Mouse (Mus musculus): ENCODE measurements at regions not wholly inside any gene's neighbourhood (a gene's known extent, or its start where the extent isn't known, plus 50 kb on each side); places are given as distances from the start of the nearest gene placed in this dataset.
A peak's percentile ranks its signal among the peaks of the same experiment; 100 is the strongest.
"Not testable (repeated sequence)": the region's sequence is repeated elsewhere in the genome, so short reads cannot be mapped to it uniquely, and the experiment has no call there.

DNA sequence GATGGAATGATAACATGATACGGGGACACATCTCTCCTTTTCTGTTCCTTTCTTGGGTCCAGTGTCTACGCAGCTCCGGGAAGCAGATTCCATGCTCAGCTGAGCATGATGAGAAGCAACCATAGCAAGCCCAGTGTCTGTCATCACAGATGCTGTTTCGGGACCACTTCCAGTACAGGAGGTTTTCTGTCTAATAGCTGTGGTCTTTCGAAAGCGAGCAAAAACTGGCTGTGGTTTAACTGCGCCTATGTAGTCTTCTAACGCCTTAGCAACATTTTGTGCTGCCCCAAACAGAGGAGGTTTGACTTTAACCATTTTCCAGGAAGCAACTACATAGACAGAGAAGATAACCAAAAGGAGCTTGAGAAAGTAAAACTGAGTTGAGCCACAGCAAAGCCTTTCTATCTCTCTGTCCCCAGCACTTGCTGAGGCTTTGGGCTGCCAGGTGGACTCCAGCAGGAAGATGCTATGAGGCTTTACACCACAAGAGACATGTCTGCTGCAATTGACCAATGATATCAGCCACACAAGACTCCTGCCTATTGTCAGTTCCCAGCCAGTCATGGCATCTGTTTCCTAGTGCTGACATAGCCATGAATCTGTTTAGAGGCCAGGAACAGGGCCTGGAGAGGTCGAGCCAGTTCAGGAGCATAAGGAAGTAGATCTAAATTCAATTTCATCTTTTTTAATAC is 95.1 kb downstream of the Stard3nl start:
- DNase-seq = not testable (repeated sequence)

DNA sequence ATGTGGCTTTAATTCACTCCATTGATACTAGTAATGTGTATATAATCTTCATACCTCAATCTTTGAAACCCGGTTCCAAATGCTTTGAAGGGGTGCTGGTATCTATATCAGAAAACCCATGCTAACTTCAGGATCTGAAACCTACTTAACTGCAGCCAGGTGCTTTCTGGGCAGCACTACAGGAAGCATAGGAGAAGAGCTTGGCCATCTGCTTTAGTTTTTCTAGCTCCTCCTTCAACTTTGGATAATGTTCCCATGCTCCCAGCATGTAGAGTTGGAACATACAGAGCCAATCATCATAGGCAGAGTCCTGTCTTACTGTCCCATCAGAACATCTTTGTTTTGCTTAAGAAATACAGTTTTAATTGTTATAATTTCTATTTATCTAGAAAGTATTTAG is 99.3 kb downstream of the Stard3nl start:
- DNase-seq = no peak

DNA sequence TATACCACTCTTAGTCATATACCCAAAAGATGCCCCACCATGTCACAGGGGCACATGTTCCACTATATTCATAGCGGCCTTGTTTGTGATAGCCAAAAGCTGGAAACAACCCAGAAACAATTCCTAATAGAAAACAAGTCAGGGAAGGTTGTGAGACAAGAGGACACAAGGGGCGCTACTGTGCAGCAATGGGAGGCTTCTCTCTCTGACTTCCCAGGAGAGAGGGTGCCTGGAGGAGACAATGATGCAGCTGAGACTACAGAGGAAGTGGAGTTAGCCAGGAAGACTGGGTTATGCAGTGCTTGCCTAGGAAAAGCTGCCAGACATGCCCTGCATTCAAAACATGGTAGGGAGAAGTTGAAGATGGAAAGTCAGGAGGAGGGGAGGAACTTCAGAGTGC is 102.6 kb downstream of the Stard3nl start:
- no peak for DNase-seq

DNA sequence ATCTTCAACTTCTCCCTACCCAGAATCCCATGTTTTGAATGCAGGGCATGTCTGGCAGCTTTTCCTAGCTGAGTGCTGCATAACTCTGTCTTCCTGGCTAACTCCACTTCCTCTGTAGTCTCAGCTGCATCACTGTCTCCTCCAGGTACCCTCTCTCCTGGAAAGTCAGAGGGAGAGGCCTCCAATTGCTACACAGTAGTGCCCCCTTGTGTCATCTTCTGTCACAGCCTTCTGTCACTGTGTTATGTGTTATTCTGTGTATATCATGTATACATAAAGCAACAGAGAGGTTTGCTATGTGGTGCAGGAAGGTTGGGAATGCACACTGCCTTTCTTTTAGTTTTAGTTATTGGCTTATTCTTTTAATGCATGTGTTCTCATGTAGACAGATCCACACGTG is 112.4 kb downstream of the Stard3nl start:
- no peak for DNase-seq

DNA sequence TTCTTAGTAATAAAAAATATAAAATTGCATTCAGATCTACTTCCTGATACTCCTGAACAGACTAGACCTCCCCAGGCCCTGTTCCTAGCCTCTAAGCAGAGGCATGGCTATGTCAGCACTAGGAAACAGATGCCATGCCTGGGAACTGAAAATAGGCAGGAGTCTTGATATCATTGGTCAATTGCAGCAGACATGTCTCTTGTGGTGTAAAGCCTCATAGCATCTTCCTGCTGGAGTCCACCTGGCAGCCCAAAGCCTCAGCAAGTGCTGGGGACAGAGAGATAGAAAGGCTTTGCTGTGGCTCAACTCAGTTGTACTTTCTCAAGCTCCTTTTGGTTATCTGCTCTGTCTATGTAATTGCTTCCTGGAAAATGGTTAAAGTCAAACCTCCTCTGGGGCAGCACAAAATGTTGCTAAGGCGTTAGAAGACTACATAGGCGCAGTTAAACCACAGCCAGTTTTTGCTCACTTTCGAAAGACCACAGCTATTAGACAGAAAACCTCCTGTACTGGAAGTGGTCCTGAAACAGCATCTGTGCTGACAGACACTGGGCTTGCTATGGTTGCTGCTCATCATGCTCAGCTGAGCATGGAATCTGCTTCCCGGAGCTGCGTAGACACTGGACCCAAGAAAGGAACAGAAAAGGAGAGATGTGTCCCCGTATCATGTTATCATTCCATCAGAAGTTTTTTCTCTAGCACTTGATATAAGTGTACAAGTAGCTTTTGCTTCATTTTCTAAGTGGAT is 122.9 kb downstream of the Stard3nl start:
- not testable (repeated sequence) for DNase-seq

DNA sequence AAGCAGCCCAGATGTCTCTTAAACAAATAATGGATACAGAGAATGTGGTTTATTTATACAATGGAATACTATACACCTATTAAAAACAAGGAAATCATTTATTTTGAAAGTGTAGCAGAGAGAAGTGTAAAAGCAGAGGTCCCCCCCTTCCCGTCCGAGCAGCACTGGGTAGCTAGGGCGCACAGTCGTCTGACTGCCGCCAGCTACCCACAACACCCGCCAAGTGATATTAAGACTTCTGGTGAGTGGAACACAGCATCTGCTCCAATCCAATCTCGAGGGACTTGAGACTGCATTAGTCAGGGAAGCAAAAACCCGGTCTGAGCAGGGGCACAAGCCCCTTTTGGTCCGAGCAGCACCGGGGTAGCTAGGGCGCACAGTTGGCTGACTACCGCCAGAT is 130.6 kb downstream of the Stard3nl start:
- DNase-seq = not testable (repeated sequence)

DNA sequence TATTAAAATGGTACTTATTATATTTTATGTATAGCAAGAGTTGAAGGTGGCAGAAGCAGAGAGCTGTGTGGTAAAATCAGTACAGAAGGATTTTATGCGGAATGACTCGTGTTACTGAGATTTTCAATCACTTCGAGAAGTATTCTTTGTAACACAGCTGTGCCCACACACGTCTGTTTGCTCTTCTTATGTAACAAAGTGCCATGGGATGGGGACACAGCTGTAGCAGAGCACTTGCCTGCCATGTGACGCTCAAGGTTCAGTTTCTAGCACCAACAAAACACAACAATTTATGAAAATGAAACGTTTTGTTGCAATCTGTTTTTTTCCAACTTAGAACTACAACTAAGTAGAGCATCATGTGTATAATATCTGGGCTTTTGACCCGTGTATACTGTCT is 149.0 kb downstream of the Stard3nl start:
- not testable (repeated sequence) for DNase-seq

DNA sequence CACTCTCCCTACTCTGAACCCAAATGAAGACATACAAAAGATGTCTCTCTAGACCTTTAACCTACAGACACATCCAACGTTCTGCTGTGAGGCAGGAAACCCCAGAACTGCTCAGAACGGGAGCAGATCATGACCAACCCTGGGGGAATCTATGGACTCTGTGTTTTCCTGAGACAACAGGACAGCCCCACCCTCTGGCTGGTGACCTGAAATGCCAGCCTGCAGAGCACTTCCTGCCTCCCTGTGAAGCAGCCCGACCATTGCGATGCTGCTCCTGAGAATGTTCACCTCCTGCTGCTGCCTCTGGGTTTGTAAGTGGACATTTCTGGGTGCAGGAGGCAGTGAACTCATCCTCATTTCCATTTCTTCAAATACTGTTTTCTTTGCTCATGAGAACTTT is 153.0 kb downstream of the Stard3nl start:
- not testable (repeated sequence) for DNase-seq

DNA sequence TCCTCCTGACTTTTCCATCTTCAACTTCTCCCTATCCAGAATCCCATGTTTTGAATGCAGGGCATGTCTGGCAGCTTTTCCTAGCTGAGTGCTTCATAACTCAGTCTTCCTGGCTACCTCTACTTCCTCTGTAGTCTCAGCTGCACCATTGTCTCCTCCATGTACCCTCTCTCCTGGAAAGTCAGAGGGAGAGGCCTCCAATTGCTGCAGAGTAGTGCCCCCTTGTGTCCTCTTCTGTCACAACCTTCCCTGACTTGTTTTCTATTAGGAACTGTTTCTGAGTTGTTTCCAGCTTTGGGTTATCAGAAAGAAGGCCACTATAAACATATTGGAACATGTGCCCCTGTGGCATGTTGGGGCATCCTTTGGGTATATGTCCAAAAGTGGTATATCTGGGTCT is 159.3 kb downstream of the Stard3nl start:
- DNase-seq = peak; percentile 64

DNA sequence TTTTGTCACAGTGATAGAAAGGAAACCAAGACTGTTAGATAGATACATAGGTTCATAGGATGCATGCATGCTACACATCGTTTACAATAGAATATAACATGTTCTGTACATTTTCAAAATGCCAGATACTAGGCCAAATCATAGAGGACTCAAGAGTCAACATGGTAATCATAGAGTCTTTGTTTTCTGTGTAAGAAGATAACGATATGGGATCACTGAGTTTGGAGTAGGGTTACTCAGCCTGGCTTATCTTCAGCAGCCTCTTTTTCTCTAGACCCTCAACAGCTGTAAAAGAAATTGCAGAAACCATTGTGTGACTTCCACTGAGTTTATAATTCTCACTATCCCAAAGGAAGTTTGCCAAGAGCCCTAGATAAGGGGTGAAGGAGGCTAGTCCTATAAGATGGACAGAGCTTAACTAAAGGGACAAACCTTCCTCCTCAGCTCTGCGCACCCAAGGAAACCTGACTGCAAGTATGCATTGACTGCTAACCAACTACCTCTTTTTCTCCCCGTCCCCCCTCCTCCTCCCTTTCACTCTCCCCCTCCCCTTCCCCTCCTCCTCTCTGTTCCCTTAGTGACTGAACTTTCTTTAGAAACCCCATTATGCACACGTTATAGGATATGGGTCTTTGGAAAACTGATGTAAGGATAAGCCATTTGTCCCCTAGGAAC is 160.8 kb downstream of the Stard3nl start:
- DNase-seq = no peak

DNA sequence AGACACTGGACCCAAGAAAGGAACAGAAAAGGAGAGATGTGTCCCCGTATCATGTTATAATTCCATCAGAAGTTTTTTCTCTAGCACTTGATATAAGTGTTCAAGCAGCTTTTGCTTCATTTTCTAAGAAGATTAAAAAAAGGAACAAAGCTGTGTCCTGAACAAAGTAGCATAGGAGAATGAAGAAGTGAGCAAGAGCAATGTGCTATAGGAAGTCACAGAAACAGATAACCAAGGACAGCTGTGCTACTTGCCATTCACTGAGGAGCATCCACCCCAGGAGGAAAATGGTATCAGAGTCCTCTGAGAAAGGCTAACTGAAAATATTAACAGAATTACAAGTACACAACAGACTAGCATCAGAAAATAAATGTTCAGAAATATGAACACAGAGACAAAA is 175.6 kb downstream of the Stard3nl start:
- not testable (repeated sequence) for DNase-seq

DNA sequence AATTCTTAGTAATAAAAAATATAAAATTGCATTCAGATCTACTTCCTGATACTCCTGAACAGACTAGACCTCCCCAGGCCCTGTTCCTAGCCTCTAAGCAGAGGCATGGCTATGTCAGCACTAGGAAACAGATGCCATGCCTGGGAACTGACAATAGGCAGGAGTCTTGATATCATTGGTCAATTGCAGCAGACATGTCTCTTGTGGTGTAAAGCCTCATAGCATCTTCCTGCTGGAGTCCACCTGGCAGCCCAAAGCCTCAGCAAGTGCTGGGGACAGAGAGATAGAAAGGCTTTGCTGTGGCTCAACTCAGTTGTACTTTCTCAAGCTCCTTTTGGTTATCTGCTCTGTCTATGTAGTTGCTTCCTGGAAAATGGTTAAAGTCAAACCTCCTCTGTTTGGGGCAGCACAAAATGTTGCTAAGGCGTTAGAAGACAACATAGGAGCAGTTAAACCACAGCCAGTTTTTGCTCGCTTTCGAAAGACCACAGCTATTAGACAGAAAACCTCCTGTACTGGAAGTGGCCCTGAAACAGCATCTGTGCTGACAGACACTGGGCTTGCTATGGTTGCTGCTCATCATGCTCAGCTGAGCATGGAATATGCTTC is 176.1 kb downstream of the Stard3nl start:
- DNase-seq = not testable (repeated sequence)

DNA sequence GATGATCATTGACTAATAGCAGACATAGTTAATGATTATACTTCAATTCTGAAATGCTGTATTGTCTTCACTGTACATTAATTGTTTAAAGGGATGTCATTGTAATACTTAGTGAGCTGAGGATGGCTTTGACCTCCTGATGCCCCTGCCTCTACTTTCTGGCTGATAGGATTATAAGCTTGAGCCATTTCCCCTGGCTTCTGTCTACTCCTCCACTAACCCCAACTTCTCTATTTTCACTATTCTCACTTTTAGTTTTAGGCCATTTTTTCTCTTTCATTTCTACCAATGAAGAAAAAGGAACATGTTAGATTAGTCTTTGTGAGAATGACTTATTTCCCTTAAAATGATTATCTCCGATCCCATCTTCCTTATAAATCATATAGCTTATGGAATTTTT is 190.9 kb downstream of the Stard3nl start:
- DNase-seq = no peak

DNA sequence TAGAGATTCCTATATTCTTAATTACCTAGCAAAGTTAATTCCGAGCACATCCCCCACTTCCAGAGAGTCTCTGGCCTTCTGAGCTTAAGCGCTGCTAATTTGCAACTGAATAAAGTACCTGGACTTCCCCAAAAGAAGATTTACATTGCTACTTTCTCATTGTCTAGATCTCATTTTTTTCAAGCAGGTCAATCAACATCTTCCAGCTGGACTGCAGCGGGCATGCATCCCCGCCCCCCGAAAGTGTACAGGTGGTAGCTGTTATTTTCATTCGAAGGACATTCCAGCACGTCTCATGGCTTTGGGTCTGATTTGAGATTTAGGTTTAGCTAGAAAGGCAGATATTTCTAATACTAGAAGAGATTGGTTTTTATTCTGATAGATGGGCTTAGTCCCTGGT is 193.3 kb downstream of the Stard3nl start:
- not testable (repeated sequence) for DNase-seq
